Mouse (Mus musculus) C2C12 (cell line): Measurements from ENCODE around the gene Tnni1. TPM values are rescaled to one million over a fixed set of nuclear protein-coding genes. Genes with fewer than 3 reads are reported as not detected.
A peak's percentile ranks its signal among the peaks of the same experiment; 100 is the strongest.

Source experiments
- H3K27me3 ChIP-seq: one replicate; pipeline ENCODE4 v1.6.1; 2011; ENCODE audit not compliant: control insufficient read depth, insufficient read depth, insufficient read length
- H3K36me3 ChIP-seq: one replicate; pipeline ENCODE4 v1.6.1; 2011; ENCODE audit not compliant: control insufficient read depth, insufficient read depth
- H3K4me3 ChIP-seq: one replicate; pipeline ENCODE4 v1.5.1; 2011; ENCODE audit warnings: mild to moderate bottlenecking, control low read depth; ENCODE audit not compliant: poor library complexity, insufficient read depth, severe bottlenecking
- H3K79me2 ChIP-seq: one replicate; pipeline ENCODE4 v1.6.1; 2011; ENCODE audit not compliant: control insufficient read depth, insufficient read depth
- H3K79me3 ChIP-seq: one replicate; pipeline ENCODE4 v1.6.1; 2011; ENCODE audit warnings: low read depth, control low read depth
- H3ac ChIP-seq: one replicate; pipeline ENCODE3; 2011; ENCODE audit warnings: low read depth; ENCODE audit not compliant: control insufficient read depth, insufficient read length
- CEBPB ChIP-seq: IDR thresholded peaks from one replicate; pipeline ENCODE4 v1.6.1; 2011; ENCODE audit warnings: low read depth, mild to moderate bottlenecking, control low read depth, moderate library complexity
- CTCF ChIP-seq: IDR thresholded peaks from one replicate; pipeline ENCODE4 v1.5.1; 2011; ENCODE audit not compliant: control insufficient read depth, insufficient read depth, insufficient read length
- FOSL1 ChIP-seq: IDR thresholded peaks from one replicate; pipeline ENCODE4 v1.8.0; 2011; ENCODE audit warnings: mild to moderate bottlenecking, low read length; ENCODE audit not compliant: poor library complexity, insufficient read depth, severe bottlenecking
- MAX ChIP-seq: IDR thresholded peaks from one replicate; pipeline ENCODE4 v1.6.1; 2011; ENCODE audit warnings: mild to moderate bottlenecking, control low read depth
- MYOD1 ChIP-seq: IDR thresholded peaks from one replicate; pipeline ENCODE4 v1.6.1; 2011; ENCODE audit warnings: low read depth; ENCODE audit not compliant: control insufficient read depth, insufficient read length
- MYOG ChIP-seq: IDR thresholded peaks from one replicate; pipeline ENCODE4 v1.6.1; 2011; ENCODE audit not compliant: control insufficient read depth, insufficient read length; ENCODE audit errors: extremely low read depth
- USF1 ChIP-seq: IDR thresholded peaks from one replicate; pipeline ENCODE4 v1.6.1; 2011; ENCODE audit warnings: low read depth, mild to moderate bottlenecking, control low read depth, moderate library complexity
- polyA plus RNA-seq: library from polyadenylated mRNA; unstranded; fragments of >200 nt; fragmentation: generic; extraction: Trizol; gene quantifications from one replicate; pipeline ENCODE4 v1.2.1, GENCODE M21; 2012; ENCODE audit warnings: missing spikeins

Gene Tnni1
- polyA plus RNA-seq, 1 experiment = 44.6 TPM

DNA sequence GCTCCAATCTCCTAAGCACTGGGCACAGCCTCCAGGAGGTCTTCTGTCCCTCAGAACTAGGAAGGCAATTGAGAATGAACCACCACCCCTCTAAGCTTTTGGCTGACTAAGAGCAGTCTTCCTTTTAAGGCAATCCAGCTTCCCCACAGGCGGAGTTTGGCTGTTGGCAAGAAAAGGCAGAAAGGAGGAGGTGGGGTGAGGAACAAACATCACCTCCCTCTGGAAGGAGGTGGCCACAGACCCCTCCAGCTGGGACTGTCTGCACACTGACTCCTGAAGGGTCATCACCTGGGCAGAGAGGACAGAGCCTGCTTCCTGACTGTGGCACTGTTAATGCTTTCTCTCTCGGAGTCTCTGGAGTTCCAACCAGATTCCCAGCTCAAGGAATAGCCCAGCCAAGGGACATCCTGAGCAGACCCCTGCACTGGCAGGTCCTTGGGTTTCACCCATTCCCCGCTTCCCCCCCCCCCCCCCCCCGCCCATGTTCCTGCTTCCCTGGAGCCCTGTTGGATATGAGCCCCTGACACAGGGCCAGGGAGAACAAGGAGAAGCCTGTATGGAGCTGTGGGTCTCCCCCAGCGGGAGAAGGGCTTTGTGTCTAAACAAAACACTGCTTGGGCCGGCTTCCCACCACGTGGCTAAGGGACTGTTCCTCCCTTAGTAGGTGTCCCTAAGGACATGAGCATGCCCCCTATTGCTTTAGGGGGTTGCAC lies 44.9 kb upstream of the Tnni1 start:
- H3K79me3 ChIP-seq = peaks cover 49% of the 10 kb centered on the region
- H3K27me3 ChIP-seq = no peaks in the 10 kb centered on the region
- peaks cover 93% of the 10 kb centered on the region for H3K79me2 ChIP-seq
- TF ChIP-seq MYOD1 = no peak
- no peak for TF ChIP-seq FOSL1
- TF ChIP-seq CEBPB = no peak
- TF ChIP-seq MYOG = no peak
- TF ChIP-seq USF1 = no peak
- TF ChIP-seq CTCF = no peak
- no peak for TF ChIP-seq MAX
- peaks cover 27% of the 10 kb centered on the region for H3K36me3 ChIP-seq
- no peak overlapping the region for H3ac ChIP-seq
- no peak overlapping the region for H3K4me3 ChIP-seq

DNA sequence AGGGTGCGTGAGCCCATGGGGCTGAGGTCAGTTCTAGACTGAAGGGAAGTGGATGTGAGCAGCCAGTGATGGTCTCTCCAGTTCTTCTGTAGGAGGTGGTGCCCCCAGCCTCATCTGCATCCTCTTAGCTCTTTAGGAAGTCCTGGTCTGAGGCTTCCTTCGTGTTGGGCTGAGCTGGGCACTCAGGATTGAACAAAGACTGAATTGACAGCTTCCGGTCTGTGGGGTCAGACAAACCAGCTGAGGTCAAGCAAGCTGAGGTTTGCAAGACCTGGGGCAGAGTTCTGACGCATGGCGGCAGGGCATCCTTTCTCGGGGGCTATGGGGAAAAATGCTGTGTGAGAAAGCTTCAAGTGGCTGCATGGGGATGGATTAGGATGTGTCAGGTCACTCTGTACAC lies 43.8 kb upstream of the Tnni1 start:
- Histone ChIP-seq H3K4me3 (no peak overlapping the region), H3K27me3 (no peaks in the 10 kb centered on the region), H3K79me2 (peaks cover 83% of the 10 kb centered on the region), H3ac (no peak overlapping the region), H3K36me3 (peaks cover 36% of the 10 kb centered on the region), H3K79me3 (peaks cover 48% of the 10 kb centered on the region)
- TF ChIP-seq MYOD1 = no peak
- TF ChIP-seq CTCF = no peak
- TF ChIP-seq MYOG = no peak
- no peak for TF ChIP-seq FOSL1
- no peak for TF ChIP-seq USF1
- no peak for TF ChIP-seq CEBPB
- TF ChIP-seq MAX = no peak

DNA sequence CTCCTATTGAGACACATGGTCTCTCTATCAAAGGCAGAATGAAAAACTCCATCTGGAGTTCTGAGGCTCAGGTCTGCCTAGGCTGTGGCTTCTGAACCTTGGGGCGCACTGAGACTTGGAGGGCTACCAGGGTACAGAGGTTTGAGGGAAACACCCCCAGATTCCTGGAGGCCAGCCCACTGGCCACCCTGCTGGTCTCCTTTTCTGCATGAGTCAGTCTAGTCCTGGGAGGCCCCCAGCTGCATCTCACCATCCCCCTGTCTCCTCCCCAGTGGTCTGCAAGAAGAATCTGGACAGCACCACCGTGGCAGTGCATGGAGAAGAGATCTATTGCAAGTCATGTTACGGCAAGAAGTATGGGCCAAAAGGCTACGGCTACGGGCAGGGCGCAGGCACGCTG lies 34.2 kb upstream of the Tnni1 start:
- H3K36me3 ChIP-seq = peaks cover 56% of the 10 kb centered on the region

DNA sequence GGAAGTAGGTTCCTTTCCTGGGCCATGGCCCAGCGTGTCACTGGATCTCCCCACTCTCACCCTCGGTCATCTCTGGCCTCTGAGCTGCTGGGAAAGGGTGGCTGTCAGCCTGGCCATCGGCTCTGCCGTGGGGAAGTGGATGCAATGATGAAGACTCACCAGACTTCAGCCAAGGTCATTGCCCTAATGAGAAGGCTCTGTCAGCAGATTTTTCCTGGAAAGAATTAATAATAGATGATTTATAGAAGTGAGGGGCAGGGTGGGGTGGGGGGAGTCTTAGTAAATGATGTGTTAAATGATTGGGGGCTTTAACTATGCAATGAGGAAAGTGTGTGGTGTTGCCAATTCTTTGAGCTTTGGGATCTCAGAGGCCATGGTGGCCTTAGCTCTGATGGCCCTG lies 33.0 kb upstream of the Tnni1 start:
- Histone ChIP-seq H3K79me3 (peaks cover 9% of the 10 kb centered on the region), H3K27me3 (no peaks in the 10 kb centered on the region), H3K79me2 (peaks cover 33% of the 10 kb centered on the region), H3K36me3 (peaks cover 53% of the 10 kb centered on the region), H3K4me3 (no peak overlapping the region), H3ac (no peak overlapping the region)
- TF ChIP-seq CTCF (no peak), FOSL1 (no peak), USF1 (no peak), MYOD1 (no peak), MAX (no peak), MYOG (no peak), CEBPB (no peak)

More for the DNA sequence above, 34.2 kb upstream of the Tnni1 start:
- H3K4me3 ChIP-seq = no peak overlapping the region
- H3ac ChIP-seq = no peak overlapping the region
- peaks cover 14% of the 10 kb centered on the region for H3K79me3 ChIP-seq
- TF ChIP-seq MYOD1 (no peak), MYOG (no peak), CTCF (no peak), FOSL1 (no peak), USF1 (no peak), CEBPB (no peak), MAX (no peak)
- H3K79me2 ChIP-seq = peaks cover 38% of the 10 kb centered on the region
- no peaks in the 10 kb centered on the region for H3K27me3 ChIP-seq

DNA sequence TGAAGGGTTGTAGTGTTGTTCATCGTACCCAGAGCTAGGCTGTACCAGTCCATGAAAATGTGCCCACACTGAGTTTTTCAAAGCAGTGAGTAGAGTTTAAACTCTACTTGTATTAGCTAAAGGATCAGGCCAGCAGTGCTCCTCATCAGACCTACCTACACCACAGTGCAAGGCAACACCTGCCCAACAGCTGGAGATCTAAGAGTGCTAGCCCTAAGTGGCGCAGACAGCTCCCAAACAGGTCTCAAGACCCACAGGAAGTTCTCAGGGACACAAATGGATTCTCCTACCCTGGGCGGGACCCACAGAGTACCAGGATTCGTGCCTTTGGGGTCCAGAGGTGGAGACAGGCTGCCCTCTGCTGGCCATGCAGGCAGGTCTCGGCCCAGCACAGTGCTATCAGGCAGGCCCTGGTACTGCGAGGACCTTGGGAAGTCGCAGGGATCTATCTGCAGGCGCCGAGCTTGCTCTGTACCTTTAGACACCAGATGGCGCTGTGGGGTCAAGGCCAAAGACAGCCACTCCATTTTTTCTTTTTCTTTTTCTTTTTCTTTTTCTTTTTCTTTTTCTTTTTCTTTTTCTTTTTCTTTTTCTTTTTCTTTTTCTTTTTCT lies 26.4 kb upstream of the Tnni1 start:
- TF ChIP-seq FOSL1 (no peak), MYOD1 (no peak), USF1 (no peak), MYOG (no peak), CEBPB (no peak), CTCF (peak; percentile 95), MAX (peak; percentile 40)
- H3K79me2 ChIP-seq = no peaks in the 10 kb centered on the region
- no peak overlapping the region for H3ac ChIP-seq
- no peaks in the 10 kb centered on the region for H3K79me3 ChIP-seq
- no peak overlapping the region for H3K4me3 ChIP-seq
- peaks cover 25% of the 10 kb centered on the region for H3K36me3 ChIP-seq
- H3K27me3 ChIP-seq = no peaks in the 10 kb centered on the region

DNA sequence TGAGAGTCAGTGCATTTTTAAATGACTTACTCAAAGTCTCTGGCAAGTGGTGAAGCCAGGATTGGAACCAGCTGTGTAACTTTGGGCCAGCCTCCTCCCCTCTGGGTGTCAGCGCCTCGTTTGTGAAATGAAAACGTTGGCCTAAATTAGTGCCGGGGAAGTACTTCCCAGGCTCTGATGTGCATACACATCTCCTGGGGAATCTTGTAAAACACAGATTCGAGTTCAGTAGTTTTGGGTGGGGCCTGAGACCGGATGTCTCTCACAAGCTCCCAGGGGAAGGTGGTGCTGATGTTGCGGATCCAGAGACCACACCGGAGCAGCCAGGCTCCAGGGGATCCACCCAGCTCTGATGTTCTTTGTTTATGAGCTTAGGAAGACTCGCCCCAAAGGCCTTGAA lies 23.9 kb upstream of the Tnni1 start:
- Histone ChIP-seq H3K79me3 (no peaks in the 10 kb centered on the region), H3K36me3 (peaks cover 15% of the 10 kb centered on the region), H3ac (no peak overlapping the region), H3K79me2 (no peaks in the 10 kb centered on the region), H3K27me3 (no peaks in the 10 kb centered on the region), H3K4me3 (no peak overlapping the region)
- TF ChIP-seq MAX (no peak), FOSL1 (no peak), USF1 (no peak), MYOG (no peak), CTCF (no peak), MYOD1 (no peak), CEBPB (no peak)
